Mouse (Mus musculus) embryonic facial prominence, embryonic 12.5 days (tissue): Measurements from ENCODE around the gene Llgl1. TPM values are rescaled to one million over a fixed set of nuclear protein-coding genes. Genes with fewer than 3 reads are reported as not detected.
A peak's percentile ranks its signal among the peaks of the same experiment; 100 is the strongest.

Experiments
- ATAC-seq: fragments of 200-750 bp; cut with Nextera tagmentation; 2 replicates; pipeline ENCODE4 v1.8.0; 2017; ENCODE audit not compliant: insufficient number of reproducible peaks, insufficient read depth, low FRiP score, low TSS enrichment
- H3K27ac ChIP-seq: fragments of 300-500 bp; sonication (generic); 2 replicates; pipeline ENCODE4 v1.5.1; 2016; ENCODE audit warnings: mild to moderate bottlenecking
- H3K27me3 ChIP-seq: fragments of 300-500 bp; sonication (generic); 2 replicates; pipeline ENCODE4 v1.6.1; 2016; ENCODE audit warnings: mild to moderate bottlenecking, moderate library complexity
- H3K36me3 ChIP-seq: fragments of 300-500 bp; sonication (generic); 2 replicates; pipeline ENCODE4 v1.6.1; 2016; ENCODE audit warnings: mild to moderate bottlenecking
- H3K4me1 ChIP-seq: fragments of 300-500 bp; sonication (generic); 2 replicates; pipeline ENCODE4 v1.6.1; 2016
- H3K4me2 ChIP-seq: fragments of 300-500 bp; sonication (generic); replicated peaks from 2 replicates; pipeline ENCODE4 v1.6.1; 2016; ENCODE audit warnings: mild to moderate bottlenecking, moderate library complexity
- H3K4me3 ChIP-seq: fragments of 300-500 bp; sonication (generic); 2 replicates; pipeline ENCODE4 v1.5.1; 2016; ENCODE audit warnings: mild to moderate bottlenecking
- H3K9ac ChIP-seq: fragments of 300-500 bp; sonication (generic); 2 replicates; pipeline ENCODE4 v1.6.1; 2016; ENCODE audit warnings: mild to moderate bottlenecking, moderate library complexity
- H3K9me3 ChIP-seq: fragments of 300-500 bp; sonication (generic); 2 replicates; pipeline ENCODE4 v1.6.1; 2016; ENCODE audit warnings: mild to moderate bottlenecking, moderate library complexity
- WGBS: fragments of 180-500 bp; shearing (Covaris S2); methylation state at CpG from one replicate; pipeline ENCODE4 v1.1.7; 2016; 5-methylcytosine and 5-hydroxymethylcytosine counted together
- polyA plus RNA-seq: library from polyadenylated mRNA; unstranded; fragments of >200 nt; fragmentation: Nextera tagmentation; extraction: Ambion mirVana; gene quantifications from 2 replicates; pipeline ENCODE4 v1.2.1, GENCODE M21; 2016

Gene Llgl1
- 105 and 110 TPM in 2 replicates for polyA plus RNA-seq

DNA sequence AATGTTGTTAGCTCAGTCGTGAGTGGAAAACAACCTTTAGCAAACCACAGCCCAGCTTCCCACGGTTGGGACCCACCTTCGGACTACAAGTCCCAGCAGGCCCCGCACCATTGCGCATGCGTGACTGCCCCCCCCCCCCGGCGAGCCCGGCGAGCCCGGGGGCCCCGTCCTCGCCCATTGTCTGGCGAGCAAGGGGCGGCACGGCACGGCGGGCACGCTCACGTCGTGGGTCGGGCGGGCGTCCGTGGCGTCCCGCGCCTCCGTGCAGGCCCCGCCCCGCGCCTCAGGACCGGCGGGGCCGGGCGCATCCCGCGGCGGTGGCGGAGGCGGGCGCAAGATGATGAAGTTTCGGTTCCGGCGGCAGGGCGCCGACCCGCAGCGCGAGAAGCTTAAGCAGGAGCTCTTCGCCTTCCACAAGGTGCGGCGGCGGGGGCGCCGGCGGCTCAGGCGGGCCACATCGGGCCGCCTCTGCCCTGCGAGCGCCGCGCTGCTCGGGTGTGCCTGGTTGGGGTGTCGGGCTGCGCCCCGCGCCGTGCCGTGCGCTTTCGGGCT lies at the start of gene Llgl1:
Gene Llgl1, plus strand, starts transcription at position 200 of the 552 bp plus-strand sequence.
- peak; percentile 85 for ATAC-seq

DNA sequence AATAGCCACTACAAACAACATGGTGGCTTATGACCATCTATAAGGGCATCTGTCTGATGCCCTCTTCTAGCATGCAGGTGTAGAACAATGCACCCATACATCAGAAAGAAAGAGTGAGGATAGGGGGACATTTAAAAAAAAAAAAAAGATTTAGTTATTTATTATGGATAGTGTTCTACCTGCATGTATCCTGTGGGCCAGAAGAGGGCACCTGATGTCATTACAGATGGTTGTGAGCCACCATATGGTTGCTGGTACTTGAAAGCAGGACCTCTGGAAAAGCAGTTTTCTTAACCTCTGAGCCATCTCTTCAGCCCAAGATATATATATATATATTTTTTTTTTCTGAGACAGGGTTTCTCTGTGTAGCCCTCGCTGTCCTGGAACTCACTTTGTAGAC lies 3.4 kb upstream of the Llgl1 start:
- Histone ChIP-seq H3K36me3 (no peaks in the 10 kb centered on the region), H3K4me1 (peaks cover 11% of the 10 kb centered on the region), H3K4me2 (no peak overlapping the region), H3K4me3 (no peak overlapping the region), H3K27me3 (no peaks in the 10 kb centered on the region), H3K9ac (no peak overlapping the region), H3K27ac (no peak overlapping the region), H3K9me3 (no peaks in the 10 kb centered on the region)
- WGBS = 55% methylated on average over 1 of the region's 1 CpGs
- no peak for ATAC-seq

More for the DNA sequence above, at the start of gene Llgl1:
- no peaks in the 10 kb centered on the region for H3K9me3 ChIP-seq
- no peaks in the 10 kb centered on the region for H3K27me3 ChIP-seq
- H3K4me1 ChIP-seq = peaks cover 33% of the 10 kb centered on the region
- peak within 1 kb of the TSS; percentile 87 for H3K4me2 ChIP-seq
- H3K4me3 ChIP-seq = peak within 1 kb of the TSS; percentile 87
- H3K36me3 ChIP-seq = peaks cover 12% of the 10 kb centered on the region
- peak within 1 kb of the TSS; percentile 89 for H3K27ac ChIP-seq
- WGBS = under 1% methylated on average over 64 of the region's 73 CpGs
- peak within 1 kb of the TSS; percentile 94 for H3K9ac ChIP-seq

DNA sequence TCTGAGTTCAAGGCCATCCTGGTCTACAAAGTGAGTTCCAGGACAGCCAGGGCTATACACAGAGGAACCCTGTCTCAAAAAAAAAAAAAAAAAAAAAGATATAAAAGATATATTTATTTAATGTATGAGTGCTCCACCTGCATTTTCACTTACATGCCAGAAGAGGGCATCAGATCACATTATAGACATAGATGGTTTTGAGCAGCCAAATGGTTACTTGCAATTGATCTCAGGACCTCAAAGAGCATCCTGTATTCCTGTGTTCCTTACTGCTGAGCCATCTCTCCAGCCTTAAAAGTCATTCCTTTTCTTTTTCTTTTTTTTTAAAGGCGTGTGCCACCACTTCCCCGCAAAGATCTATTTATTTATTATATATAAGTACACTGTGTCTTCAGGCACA lies 2.0 kb upstream of the Llgl1 start:
- H3K9me3 ChIP-seq = no peaks in the 10 kb centered on the region
- WGBS = 77% methylated on average over 2 of the region's 2 CpGs
- H3K4me2 ChIP-seq = no peak overlapping the region

DNA sequence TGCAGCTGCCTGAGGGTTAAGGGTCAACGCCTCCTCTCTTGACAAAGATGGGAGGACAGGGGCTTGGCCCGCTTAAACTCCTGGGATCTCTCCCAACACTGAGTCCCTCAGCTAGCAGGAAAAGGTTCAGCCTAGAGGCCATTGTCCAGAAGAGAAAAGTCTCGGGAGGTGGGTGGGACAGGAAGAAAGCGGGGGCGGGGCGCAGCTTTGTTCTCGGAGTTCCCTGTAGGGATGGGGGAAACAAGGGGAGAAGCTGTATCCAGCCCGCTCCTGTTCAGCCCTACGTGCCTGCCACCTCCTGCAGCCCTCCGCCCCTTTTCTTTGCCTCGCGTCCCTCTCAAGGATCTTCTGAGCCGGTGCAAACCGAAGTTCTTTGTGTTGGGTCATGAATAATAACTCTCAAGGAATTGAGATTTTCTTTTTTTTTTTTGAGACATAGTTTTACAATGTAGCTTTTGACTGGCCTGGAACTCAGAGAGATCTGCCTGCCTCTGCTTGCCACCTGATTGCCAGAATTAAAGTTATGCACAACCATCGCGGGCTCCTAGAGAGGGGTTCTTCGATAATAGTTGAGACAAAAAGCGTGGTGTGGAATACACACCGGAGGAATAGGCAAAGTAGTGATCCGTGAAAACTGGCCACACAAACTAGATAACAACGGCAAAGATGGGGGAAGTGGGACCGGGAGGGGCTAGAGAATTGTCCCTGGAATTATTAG lies 558 bp upstream of the Llgl1 start:
- Histone ChIP-seq H3K4me1 (peaks cover 33% of the 10 kb centered on the region), H3K9me3 (no peaks in the 10 kb centered on the region), H3K9ac (peak overlapping the region; percentile 94), H3K4me3 (peak overlapping the region; percentile 87), H3K4me2 (peak overlapping the region; percentile 87), H3K27me3 (no peaks in the 10 kb centered on the region), H3K27ac (peak overlapping the region; percentile 89), H3K36me3 (peaks cover 5% of the 10 kb centered on the region)
- peak; percentile 31 for ATAC-seq
- WGBS = 5% methylated on average over 22 of the region's 22 CpGs

More for the DNA sequence above, 2.0 kb upstream of the Llgl1 start:
- Histone ChIP-seq H3K9ac (no peak overlapping the region), H3K36me3 (no peaks in the 10 kb centered on the region), H3K4me1 (peaks cover 24% of the 10 kb centered on the region), H3K27ac (no peak overlapping the region), H3K4me3 (no peak overlapping the region), H3K27me3 (no peaks in the 10 kb centered on the region)
- ATAC-seq = no peak

DNA sequence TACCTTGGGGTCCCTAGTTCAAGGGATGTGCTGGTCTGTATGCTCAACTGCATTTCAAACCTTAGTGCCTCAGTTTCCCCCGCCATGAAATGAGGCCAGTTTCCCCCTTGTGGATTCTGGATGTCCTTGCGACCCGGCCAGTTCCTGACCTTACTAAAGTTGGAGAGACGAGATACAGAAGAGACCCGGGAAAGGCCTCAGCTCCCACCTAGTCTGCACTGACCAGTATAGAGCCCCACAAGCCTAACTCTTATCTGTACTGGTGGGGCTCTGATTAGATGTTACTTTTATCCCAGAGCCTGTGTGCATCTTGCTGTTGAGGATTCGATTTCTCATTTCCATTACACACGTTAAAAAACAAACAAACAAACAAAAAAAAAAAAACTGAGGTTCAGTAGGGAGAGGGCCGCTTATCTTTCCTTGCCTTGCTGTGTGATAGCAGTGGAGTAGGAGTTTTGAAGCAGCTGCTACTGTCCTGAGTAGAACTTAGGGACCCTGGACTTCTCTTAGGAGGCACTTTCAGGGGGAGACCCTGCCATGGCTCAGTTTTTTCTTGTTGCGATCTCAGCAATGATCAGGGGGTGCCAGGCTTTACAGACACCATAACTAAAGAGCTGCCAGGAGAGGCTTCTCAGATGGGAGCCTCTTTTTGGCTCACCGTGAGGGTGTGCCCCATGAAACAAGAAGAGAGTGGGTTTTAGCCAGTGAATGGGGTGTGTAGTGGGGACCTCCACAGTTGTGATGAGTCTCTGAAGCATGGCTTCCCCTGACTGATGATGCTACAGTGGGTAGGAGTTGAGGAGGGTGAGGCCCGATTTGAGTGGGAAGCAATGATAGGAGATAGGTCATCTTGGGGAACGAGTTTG lies 1.0 kb downstream of the Llgl1 start:
- WGBS = 30% methylated on average over 12 of the region's 12 CpGs
- Histone ChIP-seq H3K9me3 (no peaks in the 10 kb centered on the region), H3K36me3 (peaks cover 21% of the 10 kb centered on the region), H3K4me2 (peak overlapping the region; percentile 87), H3K27ac (peak overlapping the region; percentile 89), H3K4me3 (peak overlapping the region; percentile 87), H3K4me1 (peaks cover 33% of the 10 kb centered on the region), H3K27me3 (no peaks in the 10 kb centered on the region), H3K9ac (peak overlapping the region; percentile 94)
- no peak for ATAC-seq

DNA sequence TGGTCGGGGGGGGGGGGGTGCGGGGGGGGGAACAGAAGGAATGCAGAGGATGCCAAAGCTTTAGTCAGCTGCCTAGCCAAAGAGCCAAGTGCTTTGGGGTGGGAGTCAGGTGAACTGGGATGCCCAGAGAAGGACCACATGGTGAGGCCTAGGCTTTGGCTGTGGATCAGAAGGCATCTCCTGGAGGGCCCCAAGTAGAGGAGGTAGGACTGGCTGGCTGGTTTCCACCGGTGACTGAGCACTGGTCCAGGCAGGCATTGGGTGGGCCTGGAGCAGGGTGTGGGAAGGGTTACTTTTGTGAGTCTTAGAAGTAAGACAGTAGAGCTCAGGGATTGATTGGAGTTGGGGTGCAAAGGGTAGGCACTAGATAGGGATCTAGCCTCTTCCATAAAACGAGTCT lies 2.1 kb downstream of the Llgl1 start:
- H3K9ac ChIP-seq = no peak overlapping the region
- no peak overlapping the region for H3K4me3 ChIP-seq
- H3K9me3 ChIP-seq = no peaks in the 10 kb centered on the region
- H3K4me1 ChIP-seq = peaks cover 33% of the 10 kb centered on the region
- WGBS = 85% methylated on average over 3 of the region's 4 CpGs
- ATAC-seq = no peak
- peak overlapping the region; percentile 87 for H3K4me2 ChIP-seq
- H3K36me3 ChIP-seq = peaks cover 32% of the 10 kb centered on the region
- H3K27me3 ChIP-seq = no peaks in the 10 kb centered on the region
- H3K27ac ChIP-seq = no peak overlapping the region

DNA sequence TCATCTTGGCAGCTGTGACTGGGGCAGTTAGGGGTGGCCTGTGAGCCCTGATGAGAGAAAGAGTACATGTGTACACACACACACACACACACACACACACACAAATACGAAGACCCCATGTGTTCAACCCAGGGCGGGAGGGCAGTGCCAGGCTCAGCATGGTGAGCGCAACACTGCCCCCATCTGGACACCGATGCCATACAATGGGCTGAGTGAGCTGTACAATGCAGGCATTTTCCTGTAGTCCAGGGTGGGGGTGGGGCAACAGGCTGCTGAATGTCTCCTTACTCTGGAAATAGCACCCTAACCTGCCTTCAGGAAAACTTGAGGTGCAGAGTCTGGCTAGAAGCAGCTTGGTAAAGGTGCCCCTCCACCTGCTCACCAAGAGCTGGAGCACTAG lies 3.6 kb downstream of the Llgl1 start:
- H3K9ac ChIP-seq = no peak overlapping the region
- H3K4me1 ChIP-seq = peaks cover 33% of the 10 kb centered on the region
- peaks cover 47% of the 10 kb centered on the region for H3K36me3 ChIP-seq
- 19% methylated on average over 4 of the region's 4 CpGs for WGBS
- no peak overlapping the region for H3K4me3 ChIP-seq
- no peaks in the 10 kb centered on the region for H3K9me3 ChIP-seq
- ATAC-seq = no peak
- H3K4me2 ChIP-seq = no peak overlapping the region
- H3K27me3 ChIP-seq = no peaks in the 10 kb centered on the region
- H3K27ac ChIP-seq = no peak overlapping the region

DNA sequence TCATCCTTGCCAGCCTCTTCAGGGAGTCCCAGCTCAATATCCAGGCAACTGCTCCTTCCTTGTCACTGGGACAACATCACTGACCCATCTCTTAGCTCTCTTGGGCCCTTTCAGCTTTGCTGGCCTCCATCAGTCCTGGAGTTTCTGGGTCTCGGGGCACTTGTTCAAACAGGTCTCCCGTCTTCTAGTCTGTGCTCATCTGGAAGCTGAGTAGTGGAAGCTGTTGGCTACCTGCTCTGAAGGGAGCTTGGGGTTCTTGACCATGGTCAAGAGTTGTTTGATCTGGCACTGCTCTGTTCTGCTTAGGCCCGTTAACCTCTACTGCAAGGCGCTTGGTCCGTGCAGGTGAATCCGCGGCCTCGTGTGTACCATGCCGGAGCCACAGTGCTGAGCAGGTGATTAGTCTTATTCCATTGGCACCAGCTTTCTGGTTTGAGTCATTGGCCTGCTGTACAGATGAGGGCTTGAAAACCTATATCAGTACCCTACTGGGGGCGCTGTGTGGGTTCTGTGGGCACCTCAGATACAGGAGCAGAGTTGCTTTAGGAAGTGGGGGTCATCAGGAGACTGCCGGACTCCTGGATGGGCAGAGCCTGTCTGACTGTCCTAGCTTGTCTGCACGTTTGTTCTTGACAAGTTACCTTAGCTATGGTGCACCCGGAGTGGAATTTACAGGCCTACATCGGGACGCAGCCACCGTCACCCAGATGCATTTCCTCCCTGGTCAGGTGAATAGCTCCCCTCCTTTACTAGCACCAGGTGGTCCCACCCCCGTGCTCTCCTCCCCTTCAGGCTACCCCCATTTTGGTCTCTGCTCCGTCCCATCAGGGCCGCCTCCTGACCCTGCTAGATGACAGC lies 4.7 kb downstream of the Llgl1 start:
- WGBS = 90% methylated on average over 19 of the region's 19 CpGs
- Histone ChIP-seq H3K4me2 (no peak overlapping the region), H3K9me3 (no peaks in the 10 kb centered on the region), H3K27ac (no peak overlapping the region), H3K9ac (no peak overlapping the region), H3K36me3 (peaks cover 58% of the 10 kb centered on the region), H3K27me3 (no peaks in the 10 kb centered on the region), H3K4me3 (no peak overlapping the region), H3K4me1 (peaks cover 29% of the 10 kb centered on the region)
- no peak for ATAC-seq

DNA sequence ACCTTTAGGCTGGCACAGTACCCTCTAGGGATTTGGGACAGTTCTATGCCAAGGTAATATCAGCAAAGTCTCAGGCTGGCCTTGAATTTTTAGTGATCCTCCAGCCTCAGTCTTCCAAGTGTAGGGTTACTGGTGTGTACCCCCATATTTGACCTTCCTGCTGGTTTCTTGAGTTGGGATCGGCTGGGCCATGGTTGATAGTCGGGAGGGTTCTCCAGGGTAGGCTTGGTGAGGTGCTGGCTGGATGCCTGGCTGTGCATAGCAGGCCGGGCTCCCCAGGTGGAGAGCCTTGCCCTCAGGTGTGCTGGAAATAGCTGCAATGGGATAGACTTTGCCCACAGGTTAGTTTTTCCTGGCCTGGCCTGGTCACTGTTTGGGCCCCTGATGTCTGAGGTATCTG lies 5.7 kb downstream of the Llgl1 start:
- no peak overlapping the region for H3K27ac ChIP-seq
- peaks cover 29% of the 10 kb centered on the region for H3K4me1 ChIP-seq
- no peak overlapping the region for H3K9ac ChIP-seq
- peaks cover 68% of the 10 kb centered on the region for H3K36me3 ChIP-seq
- no peak overlapping the region for H3K4me2 ChIP-seq
- H3K27me3 ChIP-seq = no peaks in the 10 kb centered on the region
- no peaks in the 10 kb centered on the region for H3K9me3 ChIP-seq
- WGBS = 81% methylated on average over 3 of the region's 3 CpGs
- ATAC-seq = no peak
- H3K4me3 ChIP-seq = no peak overlapping the region

DNA sequence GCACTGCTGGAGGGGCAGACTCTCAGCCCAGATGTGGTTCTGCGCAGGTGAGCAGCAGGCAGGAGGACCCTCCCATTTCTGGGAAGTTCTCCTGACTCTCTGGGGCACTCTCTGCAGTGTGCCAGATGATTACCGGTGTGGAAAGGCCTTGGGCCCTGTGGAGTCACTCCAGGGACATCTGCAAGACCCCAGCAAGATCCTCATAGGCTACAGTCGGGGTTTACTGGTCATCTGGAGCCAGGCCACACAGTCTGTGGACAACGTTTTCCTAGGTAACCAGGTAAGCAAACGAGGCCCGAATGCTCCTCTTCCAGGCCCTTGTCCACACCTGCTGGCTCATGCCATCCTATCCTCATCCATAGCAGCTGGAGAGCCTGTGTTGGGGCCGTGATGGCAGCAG lies 6.6 kb downstream of the Llgl1 start:
- H3K4me2 ChIP-seq = no peak overlapping the region
- H3K36me3 ChIP-seq = peaks cover 76% of the 10 kb centered on the region
- ATAC-seq = no peak
- H3K9ac ChIP-seq = no peak overlapping the region
- no peaks in the 10 kb centered on the region for H3K27me3 ChIP-seq
- H3K4me3 ChIP-seq = no peak overlapping the region
- H3K9me3 ChIP-seq = no peaks in the 10 kb centered on the region
- 93% methylated on average over 7 of the region's 7 CpGs for WGBS
- no peak overlapping the region for H3K27ac ChIP-seq
- peaks cover 23% of the 10 kb centered on the region for H3K4me1 ChIP-seq
